10 mouse cellular contexts compared by ENCODE assay signal in genomic region chr1:91844681-91845379, GRCm38 (mm10). TPM values are rescaled to one million over a fixed set of nuclear protein-coding genes. Genes with fewer than 3 reads are reported as not detected.
A peak's percentile ranks its signal among the peaks of the same experiment; 100 is the strongest.
DNase-seq lines count a peak whose midpoint lies in the region; ATAC-seq lines count a peak whose summit lies in the region.
"Had no signal": no experiment of that assay in that cellular context is flagged by ENCODE, and none has a peak within 500 bp of the region (broad histone marks: within the 10 kb centered on the region; RNA-seq: fewer than 3 reads in every experiment).

No protein-coding gene starts in this region.

- ATAC-seq in kidney, embryonic 14.5 days (ENCODE audit: low FRiP score, low TSS enrichment), result peak; percentile 72
- ATAC-seq in intestine, embryonic 16.5 days, result peak; percentile 52
- 0 out of 2 replicates have a peak, but pooled peaks have one; percentile 19 for ATAC-seq in stomach, embryonic 15.5 days (ENCODE audit: insufficient read depth, low FRiP score, low read depth)

- no peak overlapping the region for H3K27ac ChIP-seq in kidney, embryonic 14.5 days (ENCODE audit: low read depth, low read length)
- peak overlapping the region; percentile 75 for H3K27ac ChIP-seq in embryonic facial prominence, embryonic 10.5 days (replicated peaks)
- H3K27ac ChIP-seq in intestine, embryonic 16.5 days (ENCODE audit: low read length), result no peak overlapping the region
- H3K27ac ChIP-seq in stomach, embryonic 15.5 days, result no peak overlapping the region
- H3K27ac ChIP-seq: macrophage had no signal

- WGBS in kidney, embryonic 14.5 days, result 47% methylated on average over 8 of the region's 8 CpGs
- WGBS in embryonic facial prominence, embryonic 10.5 days, result 41% methylated on average over 8 of the region's 8 CpGs
- WGBS in intestine, embryonic 16.5 days, result 56% methylated on average over 8 of the region's 8 CpGs
- WGBS in stomach, embryonic 15.5 days, result 56% methylated on average over 8 of the region's 8 CpGs

- H3K4me1 ChIP-seq in kidney, embryonic 14.5 days (ENCODE audit: control insufficient read depth, insufficient read depth, low read length), result peaks cover 9% of the 10 kb centered on the region
- peaks cover 38% of the 10 kb centered on the region for H3K4me1 ChIP-seq in embryonic facial prominence, embryonic 10.5 days
- peaks cover 13% of the 10 kb centered on the region for H3K4me1 ChIP-seq in intestine, embryonic 16.5 days (ENCODE audit: control insufficient read depth, insufficient read depth, low read length)
- 0 out of 2 replicates have a peak, but pooled peaks cover 1% of the 10 kb centered on the region for H3K4me1 ChIP-seq in stomach, embryonic 15.5 days

- H3K4me3 ChIP-seq in kidney, embryonic 14.5 days (ENCODE audit: low read length), result no peak overlapping the region
- H3K4me3 ChIP-seq in embryonic facial prominence, embryonic 10.5 days, result peak overlapping the region; percentile 29; the same call in 1 of the 2 replicates
- no peak overlapping the region for H3K4me3 ChIP-seq in intestine, embryonic 16.5 days (ENCODE audit: low read length)
- H3K4me3 ChIP-seq in stomach, embryonic 15.5 days (replicated peaks), result no peak overlapping the region
- H3K4me3 ChIP-seq: myocyte had no signal

- H3K4me2 ChIP-seq in kidney, embryonic 14.5 days (replicated peaks; ENCODE audit: low read depth, low read length), result no peak overlapping the region
- no peak overlapping the region for H3K4me2 ChIP-seq in intestine, embryonic 16.5 days (ENCODE audit: low read depth, low read length)
- H3K4me2 ChIP-seq in stomach, embryonic 15.5 days, result no peak overlapping the region

- no peaks in the 10 kb centered on the region for H3K36me3 ChIP-seq in kidney, embryonic 14.5 days (ENCODE audit: control insufficient read depth, insufficient read depth, low read length)
- peaks cover 47% of the 10 kb centered on the region for H3K36me3 ChIP-seq in embryonic facial prominence, embryonic 10.5 days (replicated peaks)
- no peaks in the 10 kb centered on the region for H3K36me3 ChIP-seq in intestine, embryonic 16.5 days (ENCODE audit: control insufficient read depth, insufficient read depth, low read length)
- H3K36me3 ChIP-seq in stomach, embryonic 15.5 days, result no peaks in the 10 kb centered on the region

- H3K9ac ChIP-seq in kidney, embryonic 14.5 days (ENCODE audit: low read depth, low read length), result no peak overlapping the region
- H3K9ac ChIP-seq in intestine, embryonic 16.5 days (ENCODE audit: low read depth, low read length), result no peak overlapping the region
- no peak overlapping the region for H3K9ac ChIP-seq in stomach, embryonic 15.5 days

- H3K27me3 ChIP-seq in kidney, embryonic 14.5 days (ENCODE audit: control insufficient read depth, insufficient read depth, low read length), result peaks cover 3% of the 10 kb centered on the region; the same call in 1 of the 2 replicates
- H3K27me3 ChIP-seq in embryonic facial prominence, embryonic 10.5 days (replicated peaks; ENCODE audit: low read depth, poor library complexity, severe bottlenecking), result no peaks in the 10 kb centered on the region
- no peaks in the 10 kb centered on the region; the same call in 1 of the 2 replicates for H3K27me3 ChIP-seq in intestine, embryonic 16.5 days (replicated peaks; ENCODE audit: control insufficient read depth, insufficient read depth, low read length)
- H3K27me3 ChIP-seq in stomach, embryonic 15.5 days (replicated peaks), result no peaks in the 10 kb centered on the region

- DNase-seq in kidney, postnatal 10 days, result no peak
- peak; percentile 86 for DNase-seq in embryonic facial prominence, embryonic 10.5 days (ENCODE audit: low spot score)
- DNase-seq in urinary bladder, postnatal 36 days (ENCODE audit: low spot score in 2 of 2), result no peak
- no peak for DNase-seq in thymus, postnatal 25 days
- DNase-seq: heart, adult 18-20 months had no signal

- no peaks in the 10 kb centered on the region for H3K9me3 ChIP-seq in kidney, embryonic 14.5 days (ENCODE audit: control insufficient read depth, low read length)
- H3K9me3 ChIP-seq in embryonic facial prominence, embryonic 10.5 days, result peaks cover 5% of the 10 kb centered on the region; the same call in 1 of the 2 replicates
- H3K9me3 ChIP-seq in intestine, embryonic 16.5 days (ENCODE audit: control insufficient read depth, low read length), result no peaks in the 10 kb centered on the region
- H3K9me3 ChIP-seq in stomach, embryonic 15.5 days, result no peaks in the 10 kb centered on the region

RNA-seq across cellular contexts. Expression of gene Twist2, which starts 43.6 kb away (rescaled TPM):
- polyA plus RNA-seq in kidney, embryonic 14.5 days (2014; fragmentation: Nextera tagmentation; extraction: Ambion mirVana), result 8.0 and 10.2 TPM in 2 replicates
- 53.8 and 55.3 TPM in 2 replicates for polyA plus RNA-seq in embryonic facial prominence, embryonic 10.5 days (2016; fragmentation: Nextera tagmentation; extraction: Ambion mirVana)
- 5.0 and 5.1 TPM in 2 replicates for polyA plus RNA-seq in intestine, embryonic 16.5 days (2015; fragmentation: Nextera tagmentation; extraction: Ambion mirVana)
- 7.9 and 9.0 TPM in 2 replicates for polyA plus RNA-seq in stomach, embryonic 15.5 days (2015; fragmentation: Nextera tagmentation; extraction: Ambion mirVana)
- polyA plus RNA-seq: macrophage had no signal

Comparison
In these comparisons a context has a peak if more than half of its experiments do, and no peak if none do; other contexts are left out.
1. ATAC-seq: peak in every context shown above with its lines; median percentile 72 in kidney, embryonic 14.5 days; 52 in intestine, embryonic 16.5 days; 19 in stomach, embryonic 15.5 days.